Mouse (Mus musculus): ENCODE results near the gene Arhgef17.

DNA sequence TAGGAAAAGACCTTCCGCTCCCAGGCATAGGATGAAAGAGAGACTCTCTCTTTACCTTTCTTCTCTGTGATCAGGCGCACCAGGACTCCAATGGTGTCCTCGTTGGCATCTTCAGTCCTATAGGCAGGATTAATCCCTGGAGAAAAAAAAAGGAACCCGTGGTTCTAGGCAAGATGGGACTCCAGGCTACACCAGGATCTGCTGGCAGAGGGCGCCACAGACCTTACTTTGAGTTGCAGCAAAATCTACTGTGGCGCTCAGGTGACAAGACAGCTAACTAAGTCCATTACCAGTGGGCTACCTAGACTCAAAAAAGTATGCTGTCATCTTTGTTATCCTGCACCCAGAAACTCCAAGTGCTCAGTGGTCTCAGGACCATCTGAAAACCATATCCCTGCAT, 83.2 kb downstream of the Arhgef17 start:
- TF ChIP-seq CTCF (IDR thresholded peaks at IDR 0.05; ENCODE audit: borderline replicate concordance, insufficient read depth, low read depth, low read length) (peak; percentile 77), POLR2A (IDR thresholded peaks at IDR 0.05; ENCODE audit: borderline replicate concordance, insufficient read depth, low read length) (no peak)

Measured in cerebellum, adult 2 months (tissue).